Mouse (Mus musculus): ENCODE measurements around the gene Sorl1. TPM values are rescaled to one million over a fixed set of nuclear protein-coding genes. Genes with fewer than 3 reads are reported as not detected.
A peak's percentile ranks its signal among the peaks of the same experiment; 100 is the strongest.

The Sorl1 gene
- 18.3 and 18.8 TPM in 2 replicates for polyA plus RNA-seq (2015; fragmentation: Nextera tagmentation; extraction: Ambion mirVana)

GRCm38 (mm10) chr9:42123713-42124576, at the start of gene Sorl1:
Gene Sorl1 (minus strand): TSS chr9:42124297.
- under 1% methylated on average over 94 of the region's 94 CpGs for WGBS

DNA sequence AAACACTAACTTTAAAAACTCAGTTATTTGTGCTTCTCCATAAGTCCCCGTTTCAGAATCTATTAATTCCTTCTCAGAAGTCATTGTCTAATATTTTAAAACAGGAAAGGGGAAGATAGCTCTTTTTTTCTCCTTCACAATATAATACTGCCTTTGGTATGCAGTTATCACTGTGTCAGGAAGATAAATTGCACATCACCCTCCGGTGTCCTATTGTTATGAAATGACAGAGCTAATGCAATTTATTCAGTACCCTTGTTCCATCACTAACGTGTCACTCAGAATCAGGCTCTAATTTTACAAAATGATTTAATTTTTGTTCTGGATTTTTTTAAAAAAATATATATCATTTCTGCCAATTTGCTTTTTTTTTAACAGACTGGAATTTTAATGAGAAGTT, 49.7 kb upstream of the Sorl1 start:
- Histone ChIP-seq H3K9me3 (no peaks in the 10 kb centered on the region), H3K4me2 (replicated peaks) (no peak overlapping the region), H3K4me3 (no peak overlapping the region), H3K36me3 (no peaks in the 10 kb centered on the region), H3K4me1 (peaks cover 11% of the 10 kb centered on the region), H3K9ac (replicated peaks) (no peak overlapping the region), H3K27ac (replicated peaks) (peak overlapping the region; percentile 62; the same call in 1 of the 2 replicates), H3K27me3 (no peaks in the 10 kb centered on the region)
- no peak for ATAC-seq (replicated peaks)
- WGBS = 70% methylated on average over 3 of the region's 3 CpGs

More at GRCm38 (mm10) chr9:42123713-42124576, at the start of gene Sorl1:
- peak within 1 kb of the TSS; percentile 81 for H3K4me3 ChIP-seq
- no peaks in the 10 kb centered on the region for H3K27me3 ChIP-seq
- peak within 1 kb of the TSS; percentile 90 for H3K9ac ChIP-seq (replicated peaks)
- peak; percentile 80 for ATAC-seq (replicated peaks)
- H3K27ac ChIP-seq (replicated peaks) = peak within 1 kb of the TSS; percentile 77
- H3K9me3 ChIP-seq = no peaks in the 10 kb centered on the region
- H3K4me2 ChIP-seq (replicated peaks) = peak within 1 kb of the TSS; percentile 93
- H3K4me1 ChIP-seq = peaks cover 54% of the 10 kb centered on the region
- no peaks in the 10 kb centered on the region for H3K36me3 ChIP-seq

GRCm38 (mm10) chr9:42169491-42169890, 45.4 kb upstream of the Sorl1 start:
- 90% methylated on average over 8 of the region's 8 CpGs for WGBS
- Histone ChIP-seq H3K27me3 (no peaks in the 10 kb centered on the region), H3K4me1 (peaks cover 4% of the 10 kb centered on the region; the same call in 1 of the 2 replicates)

DNA sequence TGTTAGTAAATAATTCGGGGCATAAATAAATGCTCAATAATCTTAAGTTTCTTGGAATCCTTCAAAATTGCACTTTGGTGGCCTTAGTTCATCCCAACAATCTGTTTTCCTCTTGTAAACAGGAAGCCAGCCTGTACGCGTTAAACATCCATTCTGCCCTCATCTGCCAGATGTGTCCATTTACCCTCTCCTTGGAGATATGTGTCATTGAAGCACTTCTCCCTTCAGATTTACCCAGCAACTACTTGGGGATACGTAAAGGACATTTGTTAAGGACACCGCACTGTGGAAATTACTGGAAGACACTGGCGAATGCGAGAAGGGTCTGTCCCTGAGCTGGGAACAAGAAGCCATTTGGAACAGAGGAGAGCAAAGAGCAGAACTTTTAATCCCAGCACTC, 44.9 kb upstream of the Sorl1 start:
- H3K4me1 ChIP-seq = no peaks in the 10 kb centered on the region
- no peaks in the 10 kb centered on the region for H3K27me3 ChIP-seq
- 95% methylated on average over 7 of the region's 7 CpGs for WGBS
- H3K9ac ChIP-seq (replicated peaks) = no peak overlapping the region
- H3K4me3 ChIP-seq = no peak overlapping the region
- no peaks in the 10 kb centered on the region for H3K36me3 ChIP-seq
- no peak overlapping the region for H3K27ac ChIP-seq (replicated peaks)
- H3K4me2 ChIP-seq (replicated peaks) = no peak overlapping the region
- H3K9me3 ChIP-seq = no peaks in the 10 kb centered on the region
- no peak for ATAC-seq (replicated peaks)

More at GRCm38 (mm10) chr9:42169491-42169890, 45.4 kb upstream of the Sorl1 start:
- Histone ChIP-seq H3K36me3 (no peaks in the 10 kb centered on the region), H3K9ac (replicated peaks) (no peak overlapping the region), H3K4me2 (replicated peaks) (no peak overlapping the region), H3K9me3 (no peaks in the 10 kb centered on the region), H3K4me3 (no peak overlapping the region), H3K27ac (replicated peaks) (no peak overlapping the region)
- no peak for ATAC-seq (replicated peaks)

- Histone ChIP-seq H3K36me3 (no peaks in the 10 kb centered on the region), H3K4me3 (no peak overlapping the region), H3K9me3 (no peaks in the 10 kb centered on the region), H3K4me1 (no peaks in the 10 kb centered on the region), H3K4me2 (replicated peaks) (no peak overlapping the region), H3K9ac (replicated peaks) (no peak overlapping the region), H3K27ac (replicated peaks) (no peak overlapping the region), H3K27me3 (no peaks in the 10 kb centered on the region)
- ATAC-seq (replicated peaks) = no peak
- 80% methylated on average over 2 of the region's 2 CpGs for WGBS
These were observed 40.8 kb upstream of the Sorl1 start for GRCm38 (mm10) chr9:42164930-42165329.

GRCm38 (mm10) chr9:42163011-42163410, 38.9 kb upstream of the Sorl1 start:
- ATAC-seq (replicated peaks) = no peak
- Histone ChIP-seq H3K4me2 (replicated peaks) (no peak overlapping the region), H3K4me1 (no peaks in the 10 kb centered on the region), H3K36me3 (no peaks in the 10 kb centered on the region), H3K27ac (replicated peaks) (no peak overlapping the region), H3K27me3 (no peaks in the 10 kb centered on the region), H3K4me3 (no peak overlapping the region), H3K9me3 (no peaks in the 10 kb centered on the region), H3K9ac (replicated peaks) (no peak overlapping the region)
- 86% methylated on average over 4 of the region's 4 CpGs for WGBS

- WGBS = 75% methylated on average over 5 of the region's 5 CpGs
- Histone ChIP-seq H3K4me1 (no peaks in the 10 kb centered on the region), H3K27ac (replicated peaks) (no peak overlapping the region), H3K4me2 (replicated peaks) (no peak overlapping the region), H3K27me3 (no peaks in the 10 kb centered on the region), H3K36me3 (no peaks in the 10 kb centered on the region), H3K9ac (replicated peaks) (no peak overlapping the region), H3K4me3 (no peak overlapping the region), H3K9me3 (no peaks in the 10 kb centered on the region)
- no peak for ATAC-seq (replicated peaks)
These were observed 35.3 kb upstream of the Sorl1 start for GRCm38 (mm10) chr9:42159376-42159775.

DNA sequence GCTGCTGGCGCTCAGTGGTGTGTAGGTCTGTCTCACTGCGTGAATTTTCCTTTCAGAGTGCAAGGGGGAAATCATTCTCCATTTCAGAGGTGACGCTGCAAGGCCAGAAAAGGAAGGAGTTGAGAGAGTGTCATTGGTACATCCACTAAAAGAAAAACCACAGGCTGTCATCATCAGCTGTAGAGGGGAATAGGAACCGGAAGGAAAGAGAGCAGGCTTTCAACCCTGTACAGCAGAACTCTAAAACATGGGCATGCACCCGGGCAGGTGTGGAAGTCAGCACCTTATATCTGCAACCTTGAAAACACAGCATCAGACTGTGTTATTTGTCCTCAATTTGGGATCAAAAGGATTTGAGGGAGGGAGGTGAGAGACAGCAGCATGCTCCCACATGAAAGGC, 34.6 kb upstream of the Sorl1 start:
- Histone ChIP-seq H3K36me3 (no peaks in the 10 kb centered on the region), H3K27ac (replicated peaks) (no peak overlapping the region), H3K9ac (replicated peaks) (no peak overlapping the region), H3K4me3 (no peak overlapping the region), H3K9me3 (no peaks in the 10 kb centered on the region), H3K4me2 (replicated peaks) (no peak overlapping the region), H3K4me1 (no peaks in the 10 kb centered on the region), H3K27me3 (no peaks in the 10 kb centered on the region)
- no peak for ATAC-seq (replicated peaks)
- 75% methylated on average over 5 of the region's 5 CpGs for WGBS

DNA sequence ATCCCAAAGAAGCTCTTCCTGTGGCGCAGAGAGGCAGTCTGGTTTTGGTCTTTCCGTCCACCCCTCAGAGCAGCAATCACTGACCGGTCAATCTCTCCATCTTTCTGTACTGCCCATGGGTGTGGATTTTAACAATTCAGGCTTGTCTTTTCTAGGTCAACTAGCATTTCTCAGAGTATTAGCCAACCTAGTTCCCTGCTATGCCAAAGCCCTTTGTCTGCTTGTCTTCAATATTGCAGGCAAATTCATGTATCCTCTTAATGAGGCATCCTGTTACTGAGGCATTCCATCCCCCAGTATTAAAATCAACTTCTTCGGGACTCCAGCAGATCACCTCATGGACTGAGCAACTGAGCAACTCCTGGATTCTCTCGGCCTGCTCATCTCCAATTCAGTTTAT, 33.9 kb upstream of the Sorl1 start:
- no peaks in the 10 kb centered on the region for H3K27me3 ChIP-seq
- no peak overlapping the region for H3K4me2 ChIP-seq (replicated peaks)
- no peak overlapping the region for H3K9ac ChIP-seq (replicated peaks)
- H3K9me3 ChIP-seq = no peaks in the 10 kb centered on the region
- H3K4me1 ChIP-seq = no peaks in the 10 kb centered on the region
- 83% methylated on average over 5 of the region's 5 CpGs for WGBS
- H3K27ac ChIP-seq (replicated peaks) = no peak overlapping the region
- no peak overlapping the region for H3K4me3 ChIP-seq
- ATAC-seq (replicated peaks) = no peak
- H3K36me3 ChIP-seq = no peaks in the 10 kb centered on the region

DNA sequence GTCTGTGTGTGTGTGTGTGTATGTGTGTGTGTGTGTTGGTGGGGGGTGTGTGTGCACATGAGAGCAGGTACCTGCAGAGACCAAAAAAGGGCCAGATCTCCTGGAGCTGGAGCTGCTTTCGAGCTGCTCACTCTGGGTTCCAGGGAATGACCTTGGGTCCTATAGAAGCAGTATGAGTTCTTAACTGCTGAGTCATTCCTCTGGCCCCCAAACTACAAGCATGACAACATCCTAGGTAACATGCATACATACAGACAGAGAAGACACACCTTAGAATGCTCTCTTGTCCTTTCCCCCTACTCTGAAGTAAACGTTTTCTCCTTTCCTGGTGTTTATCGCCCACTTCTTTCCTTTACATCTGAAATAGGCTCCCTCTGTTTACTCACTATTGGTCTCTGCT, 32.5 kb upstream of the Sorl1 start:
- Histone ChIP-seq H3K9me3 (no peaks in the 10 kb centered on the region), H3K36me3 (no peaks in the 10 kb centered on the region), H3K4me3 (no peak overlapping the region), H3K27me3 (no peaks in the 10 kb centered on the region), H3K4me1 (no peaks in the 10 kb centered on the region), H3K9ac (replicated peaks) (no peak overlapping the region), H3K4me2 (replicated peaks) (no peak overlapping the region), H3K27ac (replicated peaks) (no peak overlapping the region)
- 88% methylated on average over 3 of the region's 3 CpGs for WGBS
- ATAC-seq (replicated peaks) = no peak

DNA sequence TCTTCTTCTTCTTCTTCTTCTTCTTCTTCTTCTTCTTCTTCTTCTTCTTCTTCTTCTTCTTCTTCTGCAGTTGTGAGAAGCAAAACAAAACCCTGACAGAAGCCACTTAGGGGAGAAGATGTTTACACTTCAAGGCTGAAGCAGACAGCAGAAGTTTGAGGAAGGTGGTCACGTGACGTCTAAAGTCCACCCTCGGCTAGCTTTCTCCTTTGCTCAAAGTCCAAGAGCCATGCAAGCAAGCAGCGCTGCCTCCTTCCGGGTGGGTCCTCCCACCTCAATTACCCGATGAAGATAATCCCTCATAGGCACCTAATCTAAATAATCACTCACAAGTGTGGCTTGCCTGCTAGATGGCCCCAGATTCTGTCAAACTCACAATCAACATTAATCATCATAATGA, 30.6 kb upstream of the Sorl1 start:
- Histone ChIP-seq H3K27ac (replicated peaks) (no peak overlapping the region), H3K36me3 (no peaks in the 10 kb centered on the region), H3K4me3 (no peak overlapping the region), H3K9me3 (no peaks in the 10 kb centered on the region), H3K27me3 (no peaks in the 10 kb centered on the region), H3K4me1 (no peaks in the 10 kb centered on the region), H3K4me2 (replicated peaks) (no peak overlapping the region), H3K9ac (replicated peaks) (no peak overlapping the region)
- no peak for ATAC-seq (replicated peaks)
- 84% methylated on average over 6 of the region's 6 CpGs for WGBS

DNA sequence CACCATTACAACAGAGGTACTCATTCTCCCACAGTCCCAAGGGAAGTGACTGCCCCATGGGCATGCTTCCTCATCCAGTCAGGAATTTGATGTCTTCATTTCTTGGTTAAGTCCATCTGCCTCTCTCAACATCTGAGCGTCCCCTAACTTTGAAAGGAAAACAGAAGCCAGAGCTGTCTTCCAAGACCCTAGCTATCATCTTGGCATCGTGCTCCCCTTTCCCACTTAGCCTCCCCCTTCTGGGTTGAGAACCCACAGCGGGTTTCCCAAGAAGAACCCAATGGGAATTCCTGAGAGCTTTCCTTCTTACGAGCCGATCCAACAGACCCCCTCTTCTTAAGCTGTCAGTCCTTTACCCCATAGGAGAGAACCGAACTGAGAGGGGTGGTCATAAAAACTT, 24.7 kb upstream of the Sorl1 start:
- H3K9me3 ChIP-seq = no peaks in the 10 kb centered on the region
- no peaks in the 10 kb centered on the region for H3K27me3 ChIP-seq
- ATAC-seq (replicated peaks) = no peak
- no peak overlapping the region for H3K4me3 ChIP-seq
- no peak overlapping the region for H3K9ac ChIP-seq (replicated peaks)
- H3K4me1 ChIP-seq = 0 out of 2 replicates have a peak, but pooled peaks cover 5% of the 10 kb centered on the region
- no peak overlapping the region for H3K27ac ChIP-seq (replicated peaks)
- 84% methylated on average over 6 of the region's 6 CpGs for WGBS
- no peak overlapping the region for H3K4me2 ChIP-seq (replicated peaks)
- no peaks in the 10 kb centered on the region for H3K36me3 ChIP-seq

All from forebrain, embryonic 15.5 days (tissue).